Mouse (Mus musculus) layer of hippocampus, adult 18-20 months (tissue): ENCODE results near the gene Fam120c. TPM values are rescaled to one million over a fixed set of nuclear protein-coding genes. Genes with fewer than 3 reads are reported as not detected.
A peak's percentile ranks its signal among the peaks of the same experiment; 100 is the strongest.
"Not testable (repeated sequence)": the region's sequence is repeated elsewhere in the genome, so short reads cannot be mapped to it uniquely, and the experiment has no call there.

Source experiments
- DNase-seq, 2 experiments: peaks; one replicate each; pipeline ENCODE4 v3.0.0; 2022; ENCODE audit warnings: low spot score in 2 of 2
- long read RNA-seq: library from polyadenylated mRNA; stranded (forward); transcript quantifications from one replicate; pipeline ENCODE4 v2.0.0, GENCODE M21; 2021
- total RNA-seq, 2 experiments: library from RNA; stranded (reverse); gene quantifications; 2 replicates each; pipeline ENCODE4 v1.2.3; 2021

Gene Fam120c
- 10 to 100 TPM; 48.0 to 50.4 TPM for total RNA-seq
- long read RNA-seq, full-length matches to known transcripts = 9 of 26 reads
- long read RNA-seq, partial matches to known transcripts = 3 of 26 reads
- long read RNA-seq, other reads (novel, unspliced or antisense) = 14 of 26 reads

DNA sequence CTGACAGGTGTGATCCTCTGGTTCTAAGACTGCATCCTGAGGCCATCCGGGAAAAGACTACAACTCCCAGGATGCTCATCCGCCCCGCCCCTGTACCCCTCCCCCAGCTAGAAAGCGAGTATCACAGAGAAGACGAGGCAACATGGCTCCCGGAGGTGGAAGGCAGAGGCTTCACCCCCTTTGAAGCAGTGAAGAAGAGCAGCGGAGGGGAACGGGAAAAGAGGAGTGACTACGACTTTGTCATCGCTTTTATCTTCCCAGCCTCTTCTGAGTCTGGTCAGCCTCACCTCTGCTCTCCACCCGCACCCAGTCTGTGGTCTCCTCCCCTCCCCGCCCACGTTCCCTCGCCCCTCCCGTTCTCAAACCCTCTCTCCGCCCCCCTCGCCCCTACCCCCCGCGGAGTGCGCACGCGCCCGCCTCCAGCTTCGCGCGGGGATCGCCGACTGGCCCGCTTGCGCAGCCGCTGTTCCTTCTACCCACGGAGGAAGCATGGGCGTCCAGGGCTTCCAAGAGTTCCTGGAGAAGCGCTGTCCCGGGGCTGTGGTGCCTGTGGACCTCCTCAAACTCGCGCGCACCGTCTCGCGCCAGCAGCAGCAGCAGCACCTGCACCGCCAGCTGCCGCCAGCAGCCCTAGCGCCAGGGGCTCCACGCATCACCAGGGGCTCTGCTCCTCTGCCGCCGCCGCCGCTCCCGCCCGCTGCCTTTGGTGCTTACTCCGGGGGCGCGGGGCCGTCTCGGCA lies at the start of gene Fam120c:
Gene Fam120c (plus strand): TSS at position 415 of the 740 bp plus-strand sequence.
- DNase-seq = peak; percentile 82

DNA sequence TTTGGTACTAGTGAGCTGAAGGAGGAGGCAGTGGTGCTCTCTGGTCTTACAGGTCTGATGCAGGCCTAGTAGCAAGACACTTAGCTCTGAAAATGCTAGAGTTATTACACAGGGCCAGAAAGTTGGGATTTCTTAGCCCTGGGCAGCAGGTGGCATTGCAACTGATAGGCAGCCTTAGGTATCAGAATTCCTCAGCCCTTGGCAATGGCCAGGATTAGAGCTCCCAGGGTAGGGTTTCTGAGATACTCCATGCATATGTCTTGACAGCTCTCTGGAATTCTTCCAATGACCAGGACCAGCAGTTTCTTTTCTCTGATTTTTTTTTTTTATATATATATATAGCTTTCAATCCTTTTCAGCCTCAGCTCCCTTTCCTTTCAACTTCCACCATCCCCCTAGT lies 45.6 kb upstream of the Fam120c start:
- DNase-seq = no peak

DNA sequence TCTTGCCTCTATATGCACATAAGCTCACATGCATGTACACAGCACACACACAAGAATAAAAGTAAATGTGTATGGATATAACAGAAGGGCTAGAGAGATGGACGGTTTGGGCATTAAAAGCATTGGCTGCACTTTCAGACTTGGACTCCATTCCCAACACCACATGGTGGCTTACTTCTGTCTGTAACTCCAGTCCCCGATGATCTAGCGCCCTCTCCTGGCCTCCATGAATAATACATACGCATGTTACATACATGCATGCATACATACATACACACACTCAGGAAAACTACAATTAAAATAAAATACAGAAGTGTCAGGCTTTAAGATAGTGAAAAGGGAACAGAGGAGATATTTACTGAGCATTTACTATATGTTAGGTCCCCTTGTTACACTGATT lies 30.2 kb upstream of the Fam120c start:
- DNase-seq = no peak

DNA sequence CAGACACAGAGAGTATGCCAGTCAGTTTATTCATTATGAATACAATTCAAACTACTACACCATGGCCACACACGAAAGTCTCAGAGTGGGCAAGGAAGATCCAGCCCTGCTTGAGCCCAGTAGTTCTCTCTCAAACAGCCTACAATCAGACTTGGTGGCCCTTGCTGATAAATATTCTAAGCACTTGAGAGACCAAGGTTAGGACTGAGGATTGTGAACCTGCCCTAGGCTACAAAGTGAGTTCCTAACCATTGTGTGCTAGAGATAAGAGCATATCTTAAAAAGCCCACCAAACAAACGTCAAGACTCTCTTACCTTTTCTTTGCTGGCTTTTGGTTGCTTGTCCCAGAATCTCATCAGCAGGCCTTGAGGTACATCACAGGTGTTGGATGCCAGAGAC lies 10.4 kb upstream of the Fam120c start:
- DNase-seq = no peak

DNA sequence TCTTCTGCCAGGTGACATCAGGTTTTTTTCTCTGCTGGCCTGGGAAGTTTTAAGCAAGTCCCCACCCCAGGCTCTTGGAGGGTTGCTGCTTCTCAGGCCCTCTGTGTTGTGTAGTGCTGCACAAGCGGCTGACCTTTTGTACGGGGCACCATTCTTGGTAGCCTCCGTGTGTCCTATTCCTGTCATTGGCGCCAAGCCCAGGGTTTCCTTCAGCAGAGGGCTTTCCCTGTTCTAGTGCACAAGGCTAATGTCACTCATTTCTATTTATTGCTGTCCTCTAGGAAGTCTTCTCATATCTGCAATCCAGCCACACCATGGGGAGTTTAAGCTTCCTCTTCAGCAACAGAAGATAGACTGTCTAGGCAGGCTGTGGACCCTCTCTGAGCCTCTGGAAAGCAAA lies 6.2 kb upstream of the Fam120c start:
- DNase-seq = no peak

DNA sequence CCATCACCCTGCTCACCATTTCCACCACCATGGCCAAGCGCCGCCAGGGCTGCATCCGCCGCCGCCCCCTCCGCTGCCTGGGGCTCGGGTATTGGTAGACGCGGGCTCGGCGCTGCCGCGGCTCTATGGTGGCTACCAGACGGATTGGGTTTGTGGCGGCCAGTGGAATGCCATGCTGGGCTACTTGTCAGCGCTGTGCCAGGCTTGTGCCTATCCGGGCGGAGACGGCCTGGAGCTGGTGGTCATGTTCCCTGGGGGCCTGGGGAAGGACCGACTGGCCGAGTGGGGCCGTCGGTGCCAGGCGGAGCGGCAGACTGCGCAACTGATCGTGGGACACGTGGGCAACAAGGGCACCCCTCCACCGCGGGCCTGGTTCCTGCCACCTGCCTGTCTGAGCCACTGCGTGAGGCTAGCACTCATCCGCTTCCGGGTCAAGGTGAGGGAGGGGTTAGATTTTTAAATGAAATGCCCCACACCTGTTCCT lies 568 bp downstream of the Fam120c start:
- peak; percentile 19 for DNase-seq

DNA sequence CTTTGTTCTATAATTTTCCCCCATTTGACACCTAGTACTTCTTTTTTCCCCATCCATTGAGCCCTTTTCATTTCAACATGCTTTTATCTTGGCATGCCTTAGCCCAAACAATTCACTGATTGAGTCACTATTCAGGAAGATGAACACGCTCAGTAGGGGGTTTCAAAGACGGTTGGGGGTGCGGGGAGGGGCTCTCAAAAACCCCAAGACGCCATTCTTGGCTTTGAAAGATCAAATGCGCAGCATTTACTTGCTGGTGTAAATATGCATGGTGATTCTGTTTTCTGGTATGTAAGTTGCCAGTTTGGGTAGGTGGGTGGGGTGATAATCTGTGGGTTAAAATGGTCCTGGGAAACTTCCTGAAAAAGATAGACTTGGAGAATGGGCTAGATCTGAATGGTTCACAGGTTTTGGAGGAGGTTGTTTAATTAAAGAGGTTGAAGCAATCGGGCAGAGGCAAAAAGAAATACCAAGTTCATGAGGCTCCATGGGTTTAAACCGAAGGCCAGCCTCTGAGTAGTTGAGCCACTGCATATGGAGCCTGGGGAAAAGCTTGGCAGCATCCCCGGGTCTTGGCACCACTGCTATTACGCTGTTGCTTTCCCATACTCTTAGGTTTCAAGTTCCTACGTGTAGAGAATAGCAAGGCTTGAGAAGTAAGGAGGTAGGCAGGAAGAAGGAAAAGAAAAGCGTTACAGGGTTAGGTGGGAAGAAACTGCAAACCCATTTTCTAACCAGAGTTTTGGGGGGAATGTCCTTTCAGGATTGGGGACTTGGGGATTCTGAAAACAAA lies 1.6 kb downstream of the Fam120c start:
- DNase-seq = peak in 1 of 2 experiments; percentile 2

DNA sequence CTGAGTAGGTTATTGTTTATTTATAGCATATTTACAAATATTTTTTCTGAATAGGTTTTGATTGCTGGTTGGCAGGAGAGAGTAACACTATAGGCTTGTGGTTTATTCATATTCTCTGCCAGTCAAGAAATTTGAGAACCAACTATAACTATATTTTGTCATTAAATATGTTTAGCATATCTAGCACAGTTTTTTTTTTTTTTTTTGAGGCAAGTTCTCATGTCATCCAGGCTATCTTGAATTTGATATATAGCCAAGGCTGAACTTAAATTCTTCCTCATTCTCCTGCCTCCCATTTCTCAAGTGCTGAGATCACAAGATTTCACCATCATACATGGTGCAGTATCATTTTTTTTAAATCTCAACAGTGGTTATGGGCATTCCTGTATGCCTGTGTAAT lies 3.3 kb downstream of the Fam120c start:
- DNase-seq = no peak

DNA sequence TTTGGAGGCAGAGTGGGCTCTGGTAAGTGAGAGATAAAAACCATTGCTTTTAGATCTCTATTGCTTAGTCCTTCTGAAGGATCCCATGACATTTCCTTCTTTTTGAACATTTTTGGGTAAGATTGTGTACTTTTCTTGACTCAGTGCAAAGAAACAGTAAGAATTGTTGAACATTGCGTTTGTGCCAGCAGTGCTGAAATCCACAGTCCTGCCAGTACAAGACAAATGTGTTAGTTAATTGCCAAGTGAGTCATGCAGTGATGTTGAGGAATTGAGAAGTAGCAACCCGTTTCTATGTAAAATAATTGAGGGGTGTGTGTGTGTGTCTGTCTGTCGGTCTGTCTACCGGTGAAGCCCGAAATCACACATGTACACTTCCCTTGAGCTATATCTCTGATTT lies 5.3 kb downstream of the Fam120c start:
- DNase-seq = peak in 1 of 2 experiments; percentile 29

DNA sequence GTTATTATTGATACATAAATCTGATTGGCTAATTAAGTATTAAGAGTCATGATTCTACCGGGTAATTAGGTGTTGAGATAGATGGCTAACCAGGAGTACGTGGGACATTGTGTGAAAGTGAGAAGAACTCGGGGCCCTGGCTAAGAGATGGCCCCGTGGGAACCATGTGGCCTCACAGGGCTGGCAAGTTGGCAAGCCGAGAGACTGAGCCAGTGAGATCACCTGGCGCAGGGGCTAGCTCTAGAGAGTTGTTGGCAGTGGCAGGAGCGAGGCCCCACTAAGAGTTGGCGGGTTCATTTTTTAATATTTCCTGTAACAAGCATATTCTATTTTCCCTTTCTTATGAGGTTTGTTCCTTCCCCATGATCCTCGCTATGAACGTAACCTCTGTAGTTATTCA lies 74.8 kb downstream of the Fam120c start:
- no peak for DNase-seq

DNA sequence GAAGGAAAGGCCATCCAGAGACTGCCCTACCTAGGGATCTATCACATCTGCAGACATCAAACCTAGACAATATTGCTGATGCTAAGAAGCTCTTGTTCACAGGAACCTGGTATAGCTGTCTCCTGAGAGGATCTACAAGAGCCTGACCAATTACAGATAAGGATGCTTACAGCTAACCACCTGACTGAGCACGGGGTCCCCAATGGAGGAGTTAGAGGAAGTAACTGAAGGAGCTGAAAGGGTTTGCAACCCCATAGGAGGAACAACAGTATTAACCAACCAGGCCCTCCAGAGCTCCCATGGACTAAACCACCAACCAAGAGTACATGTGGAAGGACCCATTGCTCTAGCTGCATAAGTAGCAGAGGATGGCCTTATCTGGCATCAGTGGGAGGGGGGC lies 76.8 kb downstream of the Fam120c start:
- no peak for DNase-seq

DNA sequence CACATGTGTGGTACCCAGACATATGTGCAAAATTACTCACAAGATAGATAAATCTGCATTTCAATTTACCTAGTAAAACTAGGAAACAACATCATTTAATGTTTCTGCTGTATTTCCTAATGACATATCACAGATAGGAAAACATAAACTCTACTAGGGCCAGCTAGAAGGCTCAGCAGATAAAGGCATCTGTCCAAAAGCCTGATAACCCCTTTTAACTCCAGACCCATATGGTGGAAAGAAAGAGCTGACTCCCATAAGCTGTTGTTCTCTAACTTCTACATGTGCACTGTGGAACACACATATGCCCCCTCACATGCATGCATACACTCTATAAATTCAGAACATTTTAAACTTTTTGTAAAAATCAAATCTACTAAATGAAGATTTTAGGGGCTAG lies 99.7 kb downstream of the Fam120c start:
- DNase-seq = no peak

DNA sequence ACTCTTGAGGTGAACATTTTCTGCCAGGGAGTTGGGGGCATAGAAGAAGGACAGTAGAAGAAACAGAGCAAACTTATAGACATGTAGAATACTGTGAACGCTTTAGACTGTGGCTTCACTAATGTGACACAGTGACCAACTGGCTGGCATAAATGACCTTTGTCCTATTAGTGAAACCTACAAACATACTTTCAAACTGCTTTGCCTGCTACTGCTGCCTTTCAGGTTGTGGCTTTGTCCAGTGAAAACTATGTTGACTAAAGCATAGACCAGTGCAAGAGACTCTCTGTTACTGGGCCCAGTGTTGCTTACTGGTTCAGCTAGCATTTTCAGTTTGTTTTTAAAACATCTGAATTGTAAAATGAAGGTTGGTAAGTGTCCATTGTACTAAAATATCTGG lies 100.2 kb downstream of the Fam120c start:
- no peak for DNase-seq

DNA sequence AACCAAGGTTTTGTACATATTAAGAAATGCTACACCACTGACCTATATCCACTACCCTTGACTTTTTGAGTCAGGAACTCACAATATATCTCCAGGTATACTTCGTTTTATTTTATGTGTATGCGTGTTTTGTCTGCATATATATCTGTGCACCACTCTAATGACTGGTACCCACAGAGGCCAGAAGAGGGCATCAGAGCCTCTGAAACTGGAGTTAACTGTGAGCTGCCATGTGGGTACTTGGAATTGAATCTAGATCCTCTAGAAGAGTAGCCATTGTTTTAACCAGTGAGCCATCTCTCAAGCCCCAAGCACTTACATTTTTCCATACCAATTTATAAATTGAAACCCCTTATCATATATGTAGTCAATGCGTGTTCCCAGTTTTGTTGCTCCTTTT lies 144.2 kb downstream of the Fam120c start:
- no peak for DNase-seq

DNA sequence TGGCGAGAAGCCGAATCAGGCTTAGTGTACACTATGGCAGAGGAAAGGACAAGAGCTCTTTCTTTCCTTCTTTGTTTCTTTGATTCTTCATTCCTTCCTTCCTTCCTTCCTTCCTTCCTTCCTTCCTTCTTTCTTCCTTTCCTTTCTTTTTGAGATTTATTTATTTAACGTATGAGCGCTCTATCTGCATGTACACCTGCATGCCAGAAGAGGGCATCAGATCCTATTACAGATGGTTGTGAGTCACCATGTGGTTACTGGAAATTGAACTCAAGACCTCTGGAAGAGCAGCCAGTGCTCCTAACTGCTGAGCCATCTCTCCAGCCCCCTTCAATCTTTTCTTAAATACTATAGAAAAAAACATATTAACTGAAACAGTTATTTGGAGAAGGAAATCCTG lies 149.3 kb downstream of the Fam120c start:
- DNase-seq = not testable (repeated sequence)

DNA sequence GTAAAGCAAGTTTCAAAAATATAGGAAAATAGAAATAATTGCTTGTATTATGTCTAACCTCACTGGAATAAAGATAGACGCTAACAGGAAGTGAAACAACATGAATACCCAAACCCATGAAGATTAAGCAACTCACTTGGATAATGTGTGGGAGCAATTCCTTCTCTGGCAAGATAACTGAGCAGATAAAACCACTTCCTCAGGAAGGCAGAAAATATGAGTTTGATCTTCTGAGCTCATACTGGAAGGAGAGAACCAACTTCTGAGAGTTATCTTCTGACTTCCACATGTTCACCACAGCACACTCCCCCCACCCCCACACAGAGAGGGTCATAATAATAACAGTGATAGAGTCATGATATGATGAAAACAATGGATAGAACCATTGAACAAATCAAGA lies 152.6 kb downstream of the Fam120c start:
- DNase-seq = no peak

DNA sequence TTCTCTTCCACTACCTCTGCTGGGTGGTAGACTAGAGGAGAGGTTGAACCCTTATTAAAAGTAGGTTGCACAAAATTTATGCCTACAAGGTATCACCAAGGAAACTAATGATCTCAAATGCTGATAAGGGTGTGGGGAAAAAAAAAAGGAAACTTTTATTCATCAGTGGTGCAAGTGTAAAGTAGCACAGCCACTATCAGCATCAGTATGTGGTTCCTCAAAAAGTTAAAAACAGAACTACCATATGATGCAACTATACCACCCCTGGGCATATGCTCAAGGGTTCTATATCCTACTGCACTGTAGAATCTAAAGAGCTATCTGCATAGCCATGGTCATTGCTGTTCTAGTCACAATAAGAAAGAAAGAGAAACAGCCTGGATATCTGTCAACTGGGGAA lies 164.6 kb downstream of the Fam120c start:
- DNase-seq = no peak

DNA sequence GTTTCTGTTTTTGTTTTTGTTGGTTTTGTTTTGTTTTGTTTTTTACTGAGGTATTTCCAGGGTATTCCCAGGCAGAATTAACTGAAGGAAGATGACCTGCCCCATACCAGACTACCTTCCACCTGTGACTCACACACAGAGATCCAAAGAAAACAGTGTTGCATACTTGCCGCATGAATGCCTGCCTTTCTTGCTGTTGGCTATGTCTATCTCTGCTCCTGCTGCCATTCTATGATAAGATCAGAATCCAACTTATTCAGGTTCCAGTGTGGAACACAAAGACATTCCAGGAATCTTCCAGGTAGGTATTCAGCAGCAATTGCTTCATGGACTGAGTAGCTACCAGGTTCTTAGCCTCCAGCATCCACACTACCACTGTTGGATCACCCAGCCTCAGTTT lies 165.9 kb downstream of the Fam120c start:
- no peak for DNase-seq

DNA sequence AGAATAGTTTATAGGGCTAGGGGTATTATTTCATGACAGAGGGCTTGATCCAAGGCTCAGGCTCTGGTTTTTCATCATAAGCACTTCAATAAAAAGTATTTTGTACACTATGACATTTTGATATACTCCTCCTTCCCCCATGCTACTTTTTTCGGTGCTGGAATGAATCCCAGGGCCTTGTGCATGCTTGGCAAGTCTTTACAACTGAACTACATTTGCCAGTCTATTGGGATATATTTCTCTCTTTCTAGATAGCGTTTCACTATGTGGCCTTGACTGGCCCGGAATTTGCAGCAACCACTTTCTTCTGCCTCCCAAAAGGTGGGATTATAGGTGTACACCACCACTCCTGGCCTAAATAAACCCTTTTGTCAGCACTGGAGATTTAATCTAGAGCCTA lies 169.1 kb downstream of the Fam120c start:
- DNase-seq = peak in 1 of 2 experiments; percentile 2

DNA sequence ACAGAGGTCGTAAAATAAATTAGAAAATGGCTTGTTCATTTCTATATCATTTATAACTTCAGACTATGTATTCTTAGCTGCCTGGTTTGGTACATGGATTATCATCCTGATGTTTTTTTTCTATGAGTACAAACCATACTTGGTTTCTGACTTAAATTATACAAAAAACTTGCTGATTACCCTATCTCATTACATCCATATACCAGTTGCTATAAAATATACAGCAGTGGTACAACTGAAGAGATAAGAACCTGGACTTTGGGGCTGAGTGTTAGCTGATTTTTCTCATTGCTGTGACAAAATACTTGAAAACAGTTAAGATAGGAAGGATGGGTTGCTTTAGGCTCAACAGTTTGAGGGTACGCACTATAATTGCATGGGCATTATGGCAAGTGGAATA lies 169.7 kb downstream of the Fam120c start:
- DNase-seq = no peak

DNA sequence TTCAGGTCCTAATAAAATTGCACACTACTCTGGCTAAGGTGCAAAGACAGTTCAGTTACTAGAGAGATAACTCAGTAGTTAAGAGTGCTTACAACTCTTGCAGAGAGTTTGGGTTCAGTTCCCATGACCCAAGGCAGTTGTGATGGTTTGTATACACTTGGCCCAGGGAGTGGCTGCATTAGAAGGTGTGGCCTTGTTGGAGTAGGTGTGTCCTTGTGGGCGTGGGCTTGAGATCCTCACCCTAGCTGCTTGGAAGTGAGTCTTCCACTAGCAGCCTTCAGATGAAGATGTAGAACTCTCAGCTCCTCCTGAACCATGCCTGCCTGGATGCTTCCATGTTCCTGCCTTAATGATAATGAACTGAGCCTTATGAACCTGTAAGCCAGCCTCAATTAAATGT lies 174.2 kb downstream of the Fam120c start:
- DNase-seq = no peak

DNA sequence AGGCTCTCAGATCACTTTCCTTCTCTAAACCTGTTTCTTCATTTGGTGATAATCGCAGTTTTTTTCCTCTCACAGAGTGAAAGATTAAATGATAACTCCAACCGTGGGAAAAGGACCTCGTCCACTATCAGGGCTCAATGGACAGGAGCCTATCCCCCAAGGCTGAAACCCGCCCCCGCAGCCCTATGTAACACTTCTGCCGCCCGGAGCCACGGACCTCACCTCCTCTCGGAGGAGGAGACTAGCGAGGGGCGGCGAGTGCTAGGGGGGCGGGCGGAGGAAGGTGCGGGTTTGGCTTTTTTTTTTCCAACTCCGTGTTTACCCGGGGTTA lies 176.1 kb downstream of the Fam120c start:
- DNase-seq = no peak
